Mouse (Mus musculus): ENCODE results near the gene Foxp1.

Gene Foxp1

DNA sequence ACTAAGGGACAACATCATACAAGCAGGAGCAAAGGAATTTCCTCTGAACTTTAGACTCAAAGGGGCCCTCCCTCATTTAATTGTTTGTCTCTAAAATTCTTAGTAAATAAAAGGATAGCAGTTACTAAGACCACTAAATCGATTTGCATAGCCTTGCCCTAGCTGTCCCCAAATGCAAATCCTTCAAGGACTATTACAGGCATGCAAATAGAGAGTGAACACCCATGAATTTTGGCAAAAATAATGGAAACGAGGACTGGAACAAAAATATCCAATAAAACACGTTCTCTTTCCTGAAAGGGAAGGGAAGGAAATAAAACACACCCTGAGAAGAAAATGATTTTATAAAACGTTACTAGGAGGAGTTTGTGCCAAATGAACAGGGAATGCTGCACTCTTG is 390.7 kb downstream of the Foxp1 start:
- DNase-seq (ENCODE audit: low spot score): no peak

DNA sequence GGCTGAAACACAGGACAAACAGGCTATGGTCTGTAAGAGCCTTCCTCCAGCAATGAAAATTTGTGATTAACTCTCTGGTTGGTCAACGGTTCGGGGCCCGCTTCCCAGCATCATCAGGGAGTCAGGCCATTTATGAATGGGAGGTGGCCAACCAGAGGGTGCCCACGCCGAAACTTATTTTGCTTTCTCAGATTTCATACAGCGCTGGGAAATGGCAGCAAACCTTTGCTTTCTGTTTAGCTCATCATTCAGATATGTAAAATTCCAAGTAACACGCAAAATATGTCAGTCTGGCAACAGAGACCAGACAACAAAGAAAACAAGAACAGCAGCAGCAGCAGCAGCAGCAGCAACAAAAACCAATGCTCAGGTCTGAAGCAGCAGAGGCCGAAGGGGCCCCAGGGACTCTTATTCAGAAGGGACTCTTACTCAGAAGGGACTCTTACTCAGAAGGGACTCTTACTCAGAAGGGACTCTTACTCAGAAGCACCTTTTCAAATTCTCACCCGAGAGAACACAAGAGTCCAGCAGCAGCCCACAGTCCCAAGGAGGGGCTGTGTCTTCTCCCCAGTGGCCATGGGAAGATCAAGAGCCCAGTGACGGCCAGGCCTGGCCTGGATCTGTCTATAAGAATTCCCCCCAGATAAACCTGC is 391.6 kb downstream of the Foxp1 start:
- DNase-seq (ENCODE audit: low spot score): no peak

DNA sequence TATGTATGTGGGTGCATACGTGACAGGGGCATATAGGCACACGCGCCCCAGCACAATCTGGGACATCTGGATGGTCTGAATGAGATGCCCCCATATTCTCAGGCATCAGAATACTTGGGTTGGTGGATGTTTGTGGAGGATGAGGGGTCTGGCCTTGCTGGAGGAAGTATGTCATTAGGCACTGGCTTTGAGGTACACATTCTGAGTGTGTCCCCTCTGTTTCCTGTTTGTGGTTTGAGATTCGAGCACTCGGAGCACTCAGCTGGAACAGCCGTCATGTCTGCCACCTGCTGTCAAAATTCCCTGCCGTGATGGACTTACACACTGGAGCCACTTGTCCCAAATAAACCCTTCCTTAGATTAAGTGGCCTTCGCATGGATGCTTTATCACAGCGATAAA is 395.8 kb downstream of the Foxp1 start:
- DNase-seq (ENCODE audit: low spot score): no peak

DNA sequence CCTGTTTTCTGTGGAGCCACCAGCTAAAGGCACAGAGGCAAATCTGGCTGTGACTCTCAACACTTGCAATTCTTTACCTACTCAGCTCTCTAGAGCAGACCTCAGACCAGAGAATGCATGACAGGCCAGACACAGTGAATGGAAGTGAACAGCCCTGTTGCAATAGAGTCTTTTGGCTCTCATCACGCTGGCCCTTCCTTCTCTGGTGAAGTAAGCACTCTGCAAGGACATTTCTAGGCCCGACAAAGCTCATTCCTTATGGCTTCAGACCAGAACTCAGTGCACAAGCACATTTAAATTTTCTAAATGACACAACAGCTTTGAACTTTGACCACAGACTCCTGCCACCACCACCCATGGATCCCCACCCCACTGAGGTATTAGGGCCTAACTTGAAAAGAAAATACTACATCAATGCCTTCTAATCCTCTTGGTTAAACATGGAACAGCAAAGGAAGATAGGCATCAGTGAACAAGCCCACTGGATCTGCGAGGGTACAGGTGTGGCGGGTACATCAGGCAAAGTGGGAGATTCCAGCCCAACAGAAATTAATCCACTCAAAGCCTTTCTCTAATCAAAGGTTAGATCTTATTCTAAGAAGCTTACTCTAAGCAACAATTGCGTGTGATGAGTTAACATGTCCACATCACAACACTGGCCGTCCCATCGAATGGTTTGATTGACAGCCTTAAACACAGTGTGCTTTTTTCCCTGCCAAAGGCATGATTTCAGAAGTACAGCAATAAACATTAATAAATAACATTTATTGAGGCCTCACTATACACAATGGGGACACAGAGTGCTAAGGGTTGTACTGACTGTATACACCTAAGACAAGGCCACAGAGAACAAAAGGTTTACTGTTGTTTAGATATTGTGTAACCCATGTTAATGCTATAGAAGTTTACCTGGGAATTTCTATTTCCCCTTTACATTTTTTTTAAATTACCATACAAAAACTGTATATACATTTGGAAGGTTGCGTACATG is 401.4 kb downstream of the Foxp1 start:
- no peak for DNase-seq (ENCODE audit: low spot score)

DNA sequence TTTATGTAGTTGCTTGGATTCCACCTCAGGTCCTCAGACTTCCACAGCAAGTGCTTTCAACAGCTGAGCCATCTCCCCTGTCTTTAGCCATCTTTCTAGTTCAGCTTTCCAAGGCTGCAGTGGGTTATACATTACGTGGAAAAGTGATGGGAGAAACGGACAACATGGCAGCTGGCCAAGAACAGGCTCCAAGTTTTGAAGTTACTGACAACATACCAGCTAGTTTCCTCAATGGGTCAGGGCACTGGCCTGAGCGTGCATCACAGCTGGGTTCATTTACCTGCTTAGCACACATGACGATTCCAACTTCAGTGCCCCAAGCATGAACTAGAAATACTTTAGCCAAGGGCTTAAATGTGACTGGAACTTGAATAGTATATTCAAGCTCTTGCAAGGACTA is 404.0 kb downstream of the Foxp1 start:
- DNase-seq (ENCODE audit: low spot score): no peak

DNA sequence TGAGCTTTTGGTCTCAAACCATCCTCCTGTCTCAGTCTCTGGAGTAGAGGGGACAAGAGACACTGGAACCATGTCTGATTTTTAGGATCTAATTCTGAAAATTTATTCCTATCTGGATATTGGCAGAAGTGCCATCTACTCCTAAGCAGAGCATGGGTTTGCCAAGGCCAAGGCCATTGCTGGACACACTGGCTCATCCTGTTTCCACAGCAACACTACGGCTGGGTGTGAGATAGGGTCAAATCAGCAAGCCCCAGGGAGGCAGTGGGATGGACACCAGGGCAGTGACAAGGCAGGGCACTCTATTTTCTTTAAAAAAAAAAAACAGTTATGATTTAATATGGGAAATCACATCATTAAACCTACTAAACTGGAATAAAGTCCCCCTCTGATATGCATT is 405.1 kb downstream of the Foxp1 start:
- no peak for DNase-seq (ENCODE audit: low spot score)

DNA sequence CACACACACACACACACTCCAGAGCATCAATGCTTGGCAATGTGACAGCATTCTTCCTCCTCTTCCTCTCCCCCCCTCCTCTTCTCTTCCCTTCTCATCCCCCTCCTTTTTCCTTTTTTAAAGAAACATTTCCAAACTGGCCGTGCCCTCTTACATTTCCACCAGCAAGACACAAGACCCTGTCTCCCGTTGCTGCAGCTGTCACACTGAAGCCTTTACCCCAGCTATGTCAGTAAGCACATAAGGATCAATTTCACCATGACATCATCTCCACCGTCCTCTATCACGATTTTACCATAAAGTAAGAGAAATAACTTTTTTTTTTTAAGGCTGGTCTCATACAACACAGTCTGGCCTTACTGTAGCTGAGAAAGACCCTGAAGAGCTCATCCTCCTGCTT is 410.7 kb downstream of the Foxp1 start:
- DNase-seq (ENCODE audit: low spot score): no peak

DNA sequence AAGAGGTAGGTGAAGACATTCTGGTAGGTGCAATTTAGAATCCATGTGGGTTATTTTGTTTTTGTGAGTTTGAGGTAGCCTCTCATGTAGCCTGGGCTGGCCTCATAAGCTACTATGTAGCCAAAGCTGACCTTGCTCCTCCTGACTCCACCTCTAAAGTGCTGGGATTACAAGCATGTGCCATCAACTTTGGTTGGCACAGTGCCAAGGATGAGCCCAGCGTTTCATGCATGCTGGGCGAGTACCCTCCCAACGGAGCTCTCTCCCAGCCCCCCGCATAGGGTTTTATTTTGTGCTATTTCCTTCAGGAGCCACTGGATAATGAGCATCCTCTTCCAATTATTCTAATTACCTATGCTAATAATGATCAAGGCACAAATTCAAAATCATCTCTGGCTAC is 414.1 kb downstream of the Foxp1 start:
- DNase-seq (ENCODE audit: low spot score): no peak

DNA sequence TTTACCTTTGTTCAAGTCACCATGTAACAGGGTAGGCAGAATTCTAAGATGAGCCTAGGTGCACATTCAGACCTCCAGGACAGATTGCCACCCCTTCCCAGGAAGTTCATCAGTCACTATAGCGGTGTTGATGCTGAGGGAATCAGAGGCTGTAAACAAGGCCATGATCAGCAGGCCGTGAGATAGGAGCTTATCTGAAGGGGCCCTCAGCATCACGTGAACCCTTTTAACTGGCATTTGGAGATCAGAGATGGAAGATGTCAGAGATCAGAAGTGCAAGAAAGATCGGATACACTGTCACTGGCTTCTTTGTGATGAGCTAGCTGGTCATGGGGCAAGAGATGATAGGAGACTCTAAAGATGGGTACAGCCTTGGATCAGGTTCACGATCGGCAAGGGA is 414.8 kb downstream of the Foxp1 start:
- no peak for DNase-seq (ENCODE audit: low spot score)

DNA sequence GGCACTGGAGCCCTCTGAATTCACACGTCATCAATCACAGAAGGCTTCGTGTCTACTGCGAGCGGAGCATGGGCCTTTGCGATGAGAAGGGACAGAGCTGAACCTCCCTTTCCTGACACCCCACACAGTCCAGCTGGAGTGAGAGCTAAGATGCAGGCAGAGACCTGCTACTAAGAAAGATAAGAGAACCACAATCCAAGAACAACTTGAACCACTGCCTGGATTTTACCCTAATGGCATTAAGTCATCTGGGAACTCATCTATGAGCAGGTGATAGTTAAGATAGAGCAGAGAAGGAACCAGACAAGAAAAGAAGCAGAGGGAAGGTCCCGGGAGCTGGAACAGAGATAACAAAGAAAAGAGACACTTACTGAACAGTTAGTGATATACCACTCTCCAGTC is 415.4 kb downstream of the Foxp1 start:
- no peak for DNase-seq (ENCODE audit: low spot score)

DNA sequence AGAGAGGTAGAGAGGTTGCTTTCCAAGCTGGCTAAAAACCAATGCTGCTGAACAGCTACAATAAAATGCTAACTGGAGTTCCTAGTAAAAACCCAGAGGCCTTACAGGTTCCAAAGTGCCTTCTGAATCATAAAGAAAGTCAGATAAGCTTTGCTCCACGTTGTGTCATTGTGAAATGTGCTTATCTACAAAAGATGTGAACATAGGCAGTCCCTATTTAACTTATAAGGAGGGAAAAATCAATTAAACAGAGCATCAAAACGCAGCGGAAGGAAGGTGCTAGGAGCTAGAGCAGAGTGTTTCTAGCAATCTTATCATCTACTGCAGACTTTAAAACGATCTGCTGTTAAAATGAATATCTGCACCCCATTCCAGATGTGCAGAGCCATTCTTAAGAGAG is 416.5 kb downstream of the Foxp1 start:
- no peak for DNase-seq (ENCODE audit: low spot score)

DNA sequence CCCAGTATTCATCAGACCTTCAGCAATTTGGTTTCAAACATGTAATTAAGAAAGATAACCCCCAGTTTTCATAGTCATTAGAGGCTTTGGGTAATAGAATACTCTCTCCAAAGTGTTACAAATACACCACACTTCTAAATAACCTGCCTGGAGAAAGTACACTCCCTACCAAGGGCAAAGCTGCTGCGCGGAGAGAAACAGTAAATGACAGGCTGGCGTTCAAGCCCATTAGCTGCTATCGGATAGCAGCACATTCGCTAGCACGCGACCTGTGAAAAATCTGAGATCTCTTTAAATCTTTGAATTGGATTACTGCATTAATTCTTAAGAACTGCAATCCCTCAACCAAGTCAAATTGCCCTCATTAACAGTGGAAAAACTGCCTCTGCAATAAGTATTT is 418.1 kb downstream of the Foxp1 start:
- no peak for DNase-seq (ENCODE audit: low spot score)

DNA sequence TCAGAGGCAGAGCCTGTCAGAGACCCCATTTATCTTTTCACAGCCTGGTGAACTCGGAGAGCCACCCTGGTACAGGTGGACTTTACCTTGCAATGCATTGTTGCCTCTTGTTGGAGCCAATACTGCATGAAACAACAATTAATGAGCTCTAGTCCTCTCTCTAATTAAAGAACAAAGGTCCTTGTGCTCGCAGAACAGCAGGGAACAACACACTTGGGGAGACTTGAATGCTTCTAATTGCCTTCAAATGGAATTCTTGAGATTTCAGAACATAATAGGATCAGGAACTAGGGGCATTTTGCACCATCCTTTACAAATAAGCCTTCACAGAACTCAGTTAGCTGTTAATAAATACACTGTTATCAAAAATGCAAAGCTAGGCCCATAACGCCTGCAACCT is 418.6 kb downstream of the Foxp1 start:
- DNase-seq (ENCODE audit: low spot score): no peak

DNA sequence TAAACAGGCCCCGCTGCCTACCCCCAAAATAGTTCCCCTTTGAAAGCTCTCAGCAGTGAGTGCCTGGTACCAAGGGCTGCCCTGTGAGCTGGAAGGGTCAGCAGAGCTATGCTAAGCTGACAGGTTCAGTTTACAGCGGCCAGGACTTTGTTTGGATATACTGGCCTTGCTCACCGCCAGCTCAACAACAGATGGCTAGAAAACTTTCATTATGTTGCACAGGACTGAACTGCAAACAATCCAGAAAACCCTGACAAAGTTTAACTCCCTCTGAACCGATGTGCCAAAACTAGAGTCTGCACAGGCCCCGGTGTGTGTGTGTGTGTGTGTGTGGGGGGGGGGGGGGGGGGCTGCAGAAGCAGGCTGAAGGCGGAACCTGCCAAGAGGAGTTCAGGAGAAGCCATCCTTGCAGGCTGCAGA is 421.0 kb downstream of the Foxp1 start:
- DNase-seq (ENCODE audit: low spot score): no peak

DNA sequence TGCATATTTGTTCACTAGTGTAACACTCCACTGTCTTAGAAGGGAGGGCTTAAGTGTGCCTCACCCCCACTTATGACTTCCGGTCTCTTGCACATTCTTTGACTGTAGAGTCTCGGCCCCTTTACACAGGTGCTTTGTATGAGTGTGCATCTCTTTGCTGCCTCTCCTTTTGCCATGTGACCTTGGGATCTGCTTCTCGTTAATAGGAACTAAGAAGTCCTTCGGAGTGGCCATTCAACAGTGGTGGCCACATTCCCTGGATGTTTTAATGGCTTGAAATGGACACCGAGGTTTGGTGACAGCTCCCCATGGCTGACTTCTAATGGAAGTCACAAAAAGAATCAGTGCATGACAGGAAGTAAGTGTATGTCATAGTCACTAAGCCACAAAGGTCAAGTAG is 422.2 kb downstream of the Foxp1 start:
- no peak for DNase-seq (ENCODE audit: low spot score)

DNA sequence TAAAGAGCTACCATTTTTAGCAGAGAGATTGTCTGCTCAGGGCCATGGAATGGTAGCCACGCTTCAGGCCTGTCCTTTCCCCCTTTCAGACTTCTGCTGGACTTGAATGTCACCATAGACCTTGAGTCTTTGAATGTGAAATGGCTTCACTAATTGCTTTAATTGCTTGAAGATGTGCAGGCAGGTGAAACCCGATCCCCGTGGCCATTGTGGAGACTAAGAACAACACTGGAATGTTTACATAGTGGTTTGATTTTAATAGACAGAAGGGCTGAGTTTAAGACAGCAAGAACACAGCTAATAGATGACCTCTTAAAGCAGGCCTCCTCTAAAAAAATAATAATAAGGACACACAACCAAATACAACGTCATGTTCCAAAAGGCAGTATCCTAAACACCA is 422.7 kb downstream of the Foxp1 start:
- no peak for DNase-seq (ENCODE audit: low spot score)

DNA sequence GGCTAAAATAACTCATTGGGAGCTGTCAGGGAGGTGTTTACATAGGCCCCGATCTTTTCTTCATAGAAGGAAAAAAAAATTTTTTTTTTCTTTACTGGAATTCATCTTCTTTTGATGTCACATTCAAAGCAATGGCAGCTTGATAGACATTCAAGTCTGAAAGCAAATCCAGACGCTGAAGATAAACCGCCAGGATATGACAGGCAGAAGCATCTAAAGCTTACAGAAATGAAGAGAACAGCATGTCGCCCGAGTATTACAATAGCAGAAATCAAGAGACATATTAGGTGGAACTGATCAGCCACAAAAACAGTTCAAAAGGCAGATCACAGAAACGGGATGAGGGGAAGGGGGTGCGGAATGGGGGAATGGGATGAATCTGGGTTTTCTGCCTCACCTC is 425.3 kb downstream of the Foxp1 start:
- DNase-seq (ENCODE audit: low spot score): no peak

DNA sequence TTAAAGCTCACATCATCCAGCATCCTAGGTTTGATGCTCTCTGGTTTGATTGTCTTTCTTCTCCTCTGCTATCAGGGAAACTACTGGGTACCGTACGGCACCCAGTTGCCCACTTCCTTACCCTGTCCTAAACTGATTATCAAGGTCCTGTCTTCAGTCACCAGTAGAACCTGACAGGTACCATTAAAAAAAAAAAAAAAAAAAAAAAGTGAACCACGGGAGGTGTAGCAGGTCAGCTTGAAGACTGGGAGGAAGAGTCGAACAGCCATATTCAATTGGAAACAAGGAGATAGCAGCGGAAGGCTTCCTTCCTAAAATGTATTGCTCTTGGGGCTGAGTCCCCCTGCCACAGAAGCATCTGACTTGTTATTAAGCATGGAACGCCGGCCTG is 425.8 kb downstream of the Foxp1 start:
- DNase-seq (ENCODE audit: low spot score): no peak

DNA sequence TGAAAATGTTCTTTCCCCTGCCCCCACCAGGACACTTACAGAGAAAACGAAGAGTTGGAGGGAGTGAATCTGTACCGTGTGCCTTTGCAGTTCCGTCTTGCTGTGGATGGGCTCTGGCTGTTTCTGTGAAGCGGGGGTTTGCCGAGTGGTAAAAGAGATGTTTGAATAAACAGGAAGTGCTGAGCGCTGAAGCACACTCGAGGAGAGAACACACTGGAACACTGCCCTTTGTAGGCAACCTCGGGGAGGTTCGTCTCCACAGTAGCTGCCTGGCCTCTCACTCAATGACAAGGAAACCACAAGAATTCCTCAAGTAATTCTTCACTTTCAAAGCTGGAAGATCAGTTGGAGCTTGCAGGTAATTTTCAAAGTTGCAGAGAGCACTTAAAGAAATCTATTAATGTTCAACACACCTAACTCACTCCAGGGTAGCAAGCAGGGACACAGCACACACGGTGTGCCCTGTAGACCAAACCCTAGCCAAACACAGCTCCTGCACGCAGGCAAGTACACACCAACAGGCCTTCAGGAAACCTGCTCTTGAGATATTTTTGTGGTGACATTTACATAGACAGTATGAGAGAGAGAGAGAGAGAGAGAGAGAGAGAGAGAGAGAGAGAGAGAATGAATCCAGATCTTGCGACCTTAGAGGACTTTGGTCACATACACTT is 426.3 kb downstream of the Foxp1 start:
- peak; percentile 39 for DNase-seq (ENCODE audit: low spot score)

DNA sequence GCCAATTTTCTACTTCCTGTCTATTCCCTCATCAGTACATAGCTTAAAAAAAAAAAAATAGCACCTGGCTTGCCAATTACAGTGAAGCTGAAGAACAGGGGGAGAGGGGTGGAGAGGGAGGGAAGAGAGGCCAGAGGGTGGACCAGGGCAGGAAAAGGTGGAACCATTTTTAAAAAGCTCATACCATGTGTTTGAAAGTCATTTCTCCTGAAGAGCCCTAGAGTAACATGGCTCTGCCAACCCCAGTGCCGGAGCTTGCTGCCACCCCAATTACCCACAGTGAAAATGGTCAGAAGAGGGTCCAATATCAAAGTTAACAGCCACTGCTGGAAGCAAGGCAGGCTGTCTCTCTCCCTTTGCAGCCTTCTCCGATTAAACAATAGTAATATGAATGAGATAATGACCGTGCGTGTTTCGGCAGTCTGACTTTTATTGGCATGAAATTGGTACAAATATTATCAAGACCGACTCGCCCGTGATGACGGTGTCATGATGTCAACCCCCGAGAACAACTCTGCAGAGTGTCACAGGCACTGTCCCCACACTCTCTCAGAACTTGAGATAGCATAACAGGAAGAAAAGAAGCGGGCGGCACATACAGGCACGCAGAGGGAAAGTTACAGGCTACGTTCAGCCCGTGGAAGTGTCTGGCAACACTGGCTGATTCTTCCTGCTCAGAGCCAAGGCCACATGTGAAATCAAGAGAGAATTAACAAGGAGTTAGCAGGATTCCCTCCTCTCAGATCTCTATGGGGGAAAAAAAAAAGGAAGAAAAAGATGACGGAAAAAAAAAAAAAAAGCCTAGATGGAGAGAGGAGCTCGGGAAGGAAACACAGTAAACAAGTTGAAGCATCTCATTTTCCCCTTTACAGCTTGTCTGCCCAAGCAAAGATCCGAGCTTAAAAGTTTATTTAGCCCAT is 427.1 kb downstream of the Foxp1 start:
- peak; percentile 26 for DNase-seq (ENCODE audit: low spot score)

DNA sequence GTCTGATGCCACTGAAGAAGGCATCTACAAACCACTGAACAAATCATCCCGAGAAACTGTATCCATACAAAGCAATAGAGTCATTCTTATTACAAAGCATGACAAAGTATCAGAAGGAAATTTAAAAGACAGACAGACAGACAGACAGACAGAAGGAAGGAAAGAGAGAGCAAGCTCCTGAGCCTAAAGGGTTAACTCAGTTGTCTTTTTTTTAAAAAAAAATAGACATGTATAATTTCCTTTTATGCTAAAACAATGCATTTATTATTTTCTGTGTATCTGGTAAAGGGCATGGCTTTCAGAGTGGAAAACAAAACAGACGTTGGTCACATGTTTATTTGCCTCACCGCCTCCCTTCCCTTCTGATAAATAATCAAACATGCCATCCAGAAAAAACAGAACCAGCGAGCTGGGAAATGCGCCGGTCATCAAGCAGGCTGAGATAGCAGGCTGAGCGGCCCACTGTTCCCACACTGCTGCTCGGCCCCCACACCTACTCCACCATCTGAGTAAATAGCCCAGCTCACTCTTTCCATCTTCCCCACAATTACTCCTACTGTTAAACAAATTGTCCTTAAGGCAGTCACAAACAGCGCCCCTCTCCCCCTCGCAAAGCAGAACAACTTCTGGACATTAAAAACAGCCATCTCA is 428.1 kb downstream of the Foxp1 start:
- peak; percentile 15 for DNase-seq (ENCODE audit: low spot score)

Data from spleen, adult 12 weeks (tissue).